ENCODE assay signal across 8 mouse cellular contexts in genomic region chr3:96237904-96238511, GRCm38 (mm10). TPM values are rescaled to one million over a fixed set of nuclear protein-coding genes. Genes with fewer than 3 reads are reported as not detected.
A peak's percentile ranks its signal among the peaks of the same experiment; 100 is the strongest.
DNase-seq lines count a peak whose midpoint lies in the region; ATAC-seq and TF ChIP-seq lines count a peak whose summit lies in the region.

No protein-coding gene starts in this region.

- H3K4me2 ChIP-seq in hindbrain, embryonic 14.5 days (replicated peaks), result peak overlapping the region; percentile 48
- peak overlapping the region; percentile 42 for H3K4me2 ChIP-seq in midbrain, embryonic 15.5 days

- no peak for ATAC-seq in hindbrain, embryonic 14.5 days (ENCODE audit: low FRiP score)
- ATAC-seq in midbrain, embryonic 15.5 days (replicated peaks), result no peak

- peak overlapping the region; percentile 32 for H3K4me3 ChIP-seq in layer of hippocampus, adult 2 months
- peak overlapping the region; percentile 60 for H3K4me3 ChIP-seq in bone marrow, adult 2 months (replicated peaks; ENCODE audit: control insufficient read depth, low read depth, low read length)
- peak overlapping the region; percentile 27 for H3K4me3 ChIP-seq in hindbrain, embryonic 14.5 days (replicated peaks; ENCODE audit: low read length)
- peak overlapping the region; percentile 23 for H3K4me3 ChIP-seq in midbrain, embryonic 15.5 days

- no peak for DNase-seq in layer of hippocampus, adult 2 months (ENCODE audit: low spot score in 2 of 2)
- DNase-seq in layer of hippocampus, adult 18-20 months (ENCODE audit: low spot score in 2 of 2), result no peak
- DNase-seq in hindbrain, embryonic 14.5 days (ENCODE audit: low spot score), result peak; percentile 47
- DNase-seq in gastrocnemius, postnatal 4 days (ENCODE audit: low spot score in 2 of 2), result no peak
- DNase-seq in urinary bladder, postnatal 25 days (ENCODE audit: low spot score), result no peak
- no peak for DNase-seq in right cerebral cortex, postnatal 25 days

- peak overlapping the region; percentile 49; the same call in 1 of the 2 replicates for H3K9ac ChIP-seq in hindbrain, embryonic 14.5 days
- H3K9ac ChIP-seq in midbrain, embryonic 15.5 days, result peak overlapping the region; percentile 27; the same call in 1 of the 2 replicates

- H3K9me3 ChIP-seq in hindbrain, embryonic 14.5 days (ENCODE audit: control insufficient read depth, low read length), result no peaks in the 10 kb centered on the region
- no peaks in the 10 kb centered on the region for H3K9me3 ChIP-seq in midbrain, embryonic 15.5 days

- WGBS in bone marrow, adult 2 months, result 2% methylated on average over 12 of the region's 12 CpGs
- WGBS in hindbrain, embryonic 14.5 days, result 0% methylated on average over 12 of the region's 12 CpGs
- 2% methylated on average over 12 of the region's 12 CpGs for WGBS in midbrain, embryonic 15.5 days

- TF ChIP-seq CTCF in layer of hippocampus, adult 2 months (conservative IDR thresholded peaks at IDR 0.05), result no peak
- TF ChIP-seq CTCF in bone marrow, adult 2 months (IDR thresholded peaks at IDR 0.05; ENCODE audit: control insufficient read depth, insufficient read depth, low read length), result no peak

- H3K27me3 ChIP-seq in hindbrain, embryonic 14.5 days (ENCODE audit: control insufficient read depth, insufficient read depth, low read length), result no peaks in the 10 kb centered on the region
- H3K27me3 ChIP-seq in midbrain, embryonic 15.5 days (replicated peaks), result no peaks in the 10 kb centered on the region

- H3K4me1 ChIP-seq in bone marrow, adult 2 months (ENCODE audit: control insufficient read depth, insufficient read depth, low read length), result no peaks in the 10 kb centered on the region; the same call in none of the 2 replicates
- H3K4me1 ChIP-seq in hindbrain, embryonic 14.5 days (replicated peaks; ENCODE audit: control insufficient read depth, insufficient read depth, low read length), result peaks cover 12% of the 10 kb centered on the region
- peaks cover 18% of the 10 kb centered on the region for H3K4me1 ChIP-seq in midbrain, embryonic 15.5 days

- H3K36me3 ChIP-seq in hindbrain, embryonic 14.5 days (replicated peaks; ENCODE audit: control insufficient read depth, insufficient read depth), result no peaks in the 10 kb centered on the region
- no peaks in the 10 kb centered on the region for H3K36me3 ChIP-seq in midbrain, embryonic 15.5 days (replicated peaks)

- no peak overlapping the region for H3K27ac ChIP-seq in layer of hippocampus, adult 2 months
- H3K27ac ChIP-seq in bone marrow, adult 2 months (ENCODE audit: control insufficient read depth, insufficient read depth, low read depth, low read length, poor library complexity), result peak overlapping the region; percentile 97
- no peak overlapping the region for H3K27ac ChIP-seq in hindbrain, embryonic 14.5 days
- H3K27ac ChIP-seq in midbrain, embryonic 15.5 days, result no peak overlapping the region

- no peak for TF ChIP-seq POLR2A in bone marrow, adult 2 months (IDR thresholded peaks at IDR 0.05; ENCODE audit: borderline replicate concordance, control insufficient read depth, low read depth, low read length)

RNA-seq across cellular contexts. Expression of gene Hist2h3c2, which starts 0.9 kb away (rescaled TPM):
- 10 to 100 TPM; 11.4 to 12.3 TPM for total RNA-seq in layer of hippocampus, adult 2 months (2021)
- total RNA-seq in layer of hippocampus, adult 18-20 months (2021), result 10 to 100 TPM in 1 of 2 experiments, 1 to 10 TPM in 1; 7.7 to 11.1 TPM
- 50.6 and 79.9 TPM in 2 replicates for polyA plus RNA-seq in bone marrow, adult 2 months (2011; ENCODE audit: insufficient read depth, insufficient read length, low replicate concordance, missing spikeins)
- polyA plus RNA-seq in hindbrain, embryonic 14.5 days (2014; fragmentation: Nextera tagmentation; extraction: Ambion mirVana), result 1.2 and 1.7 TPM in 2 replicates
- polyA plus RNA-seq in midbrain, embryonic 15.5 days (2015; fragmentation: Nextera tagmentation; extraction: Ambion mirVana), result 2.3 and 2.4 TPM in 2 replicates
- 100 to 1,000 TPM; 150 TPM for total RNA-seq in gastrocnemius, postnatal 4 days (2021)

RNA-seq across cellular contexts. Expression of gene Hist2h2aa2, which starts 2.1 kb away (rescaled TPM):
- total RNA-seq in layer of hippocampus, adult 2 months (2021), result 100 to 1,000 TPM; 208 to 213 TPM
- total RNA-seq in layer of hippocampus, adult 18-20 months (2021), result 100 to 1,000 TPM; 207 to 216 TPM
- polyA plus RNA-seq in bone marrow, adult 2 months (2011; ENCODE audit: insufficient read depth, insufficient read length, low replicate concordance, missing spikeins), result 80.4 and 139 TPM in 2 replicates
- 32.2 and 46.8 TPM in 2 replicates for polyA plus RNA-seq in hindbrain, embryonic 14.5 days (2014; fragmentation: Nextera tagmentation; extraction: Ambion mirVana)
- polyA plus RNA-seq in midbrain, embryonic 15.5 days (2015; fragmentation: Nextera tagmentation; extraction: Ambion mirVana), result 44.8 and 51.7 TPM in 2 replicates
- 1,000 to 10,000 TPM; 1,169 to 1,327 TPM for total RNA-seq in gastrocnemius, postnatal 4 days (2021)

RNA-seq across cellular contexts. Expression of gene Hist2h2aa1, which starts 7.3 kb away (rescaled TPM):
- total RNA-seq in layer of hippocampus, adult 2 months (2021), result 10 to 100 TPM in 1 of 2 experiments, not detected in 1; 11.7 TPM
- 10 to 100 TPM in 1 of 2 experiments, 1 to 10 TPM in 1; 8.7 to 12.8 TPM for total RNA-seq in layer of hippocampus, adult 18-20 months (2021)
- 4.5 TPM in 1 of 2 replicates, not detected in the other for polyA plus RNA-seq in bone marrow, adult 2 months (2011; ENCODE audit: insufficient read depth, insufficient read length, low replicate concordance, missing spikeins)
- 12.0 and 16.6 TPM in 2 replicates for polyA plus RNA-seq in hindbrain, embryonic 14.5 days (2014; fragmentation: Nextera tagmentation; extraction: Ambion mirVana)
- 14.4 and 19.2 TPM in 2 replicates for polyA plus RNA-seq in midbrain, embryonic 15.5 days (2015; fragmentation: Nextera tagmentation; extraction: Ambion mirVana)
- 10 to 100 TPM; 12.3 to 14.6 TPM for total RNA-seq in gastrocnemius, postnatal 4 days (2021)

RNA-seq across cellular contexts. Expression of gene Hist2h3c1, which starts 8.5 kb away (rescaled TPM):
- total RNA-seq in layer of hippocampus, adult 2 months (2021), result not detected
- total RNA-seq in layer of hippocampus, adult 18-20 months (2021), result not detected
- not detected in 2 replicates for polyA plus RNA-seq in bone marrow, adult 2 months (2011; ENCODE audit: insufficient read depth, insufficient read length, low replicate concordance, missing spikeins)
- polyA plus RNA-seq in hindbrain, embryonic 14.5 days (2014; fragmentation: Nextera tagmentation; extraction: Ambion mirVana), result 0.18 and 1.6 TPM in 2 replicates
- polyA plus RNA-seq in midbrain, embryonic 15.5 days (2015; fragmentation: Nextera tagmentation; extraction: Ambion mirVana), result 0.11 TPM in 1 of 2 replicates, not detected in the other
- total RNA-seq in gastrocnemius, postnatal 4 days (2021), result under 1 TPM in 1 of 2 experiments, not detected in 1; 0.44 TPM

RNA-seq across cellular contexts. Expression of gene Hist2h2be, which starts 17.1 kb away (rescaled TPM):
- 1 to 10 TPM; 7.6 to 7.9 TPM for total RNA-seq in layer of hippocampus, adult 2 months (2021)
- total RNA-seq in layer of hippocampus, adult 18-20 months (2021), result 1 to 10 TPM; 8.3 to 9.0 TPM
- polyA plus RNA-seq in bone marrow, adult 2 months (2011; ENCODE audit: insufficient read depth, insufficient read length, low replicate concordance, missing spikeins), result 8.6 and 9.4 TPM in 2 replicates
- polyA plus RNA-seq in hindbrain, embryonic 14.5 days (2014; fragmentation: Nextera tagmentation; extraction: Ambion mirVana), result 4.7 and 5.0 TPM in 2 replicates
- 5.1 and 5.4 TPM in 2 replicates for polyA plus RNA-seq in midbrain, embryonic 15.5 days (2015; fragmentation: Nextera tagmentation; extraction: Ambion mirVana)
- total RNA-seq in gastrocnemius, postnatal 4 days (2021), result 1 to 10 TPM; 3.2 to 3.8 TPM

Comparison
In these comparisons a context has a peak if more than half of its experiments do, and no peak if none do; other contexts are left out.
1. RNA of gene Hist2h3c2, which starts 0.9 kb away (total RNA-seq): 150 TPM in gastrocnemius, postnatal 4 days; 11.4 to 12.3 TPM in layer of hippocampus, adult 2 months and 7.7 to 11.1 TPM in layer of hippocampus, adult 18-20 months; every median in the first group is over 10 times any median in the second.
2. RNA of gene Hist2h2aa2, which starts 2.1 kb away (total RNA-seq): 1,169 to 1,327 TPM in gastrocnemius, postnatal 4 days; 207 to 216 TPM in layer of hippocampus, adult 18-20 months and 208 to 213 TPM in layer of hippocampus, adult 2 months; every median in the first group is over 4 times any median in the second.
3. Peak in every context shown above with its lines, with median percentiles within 50 percentile points of each other: H3K4me3 ChIP-seq.